Mouse (Mus musculus): ENCODE measurements around the gene Abl2. TPM values are rescaled to one million over a fixed set of nuclear protein-coding genes. Genes with fewer than 3 reads are reported as not detected.
A peak's percentile ranks its signal among the peaks of the same experiment; 100 is the strongest.

The Abl2 gene
- polyA plus RNA-seq, 1 experiment, result 7.3 TPM

DNA sequence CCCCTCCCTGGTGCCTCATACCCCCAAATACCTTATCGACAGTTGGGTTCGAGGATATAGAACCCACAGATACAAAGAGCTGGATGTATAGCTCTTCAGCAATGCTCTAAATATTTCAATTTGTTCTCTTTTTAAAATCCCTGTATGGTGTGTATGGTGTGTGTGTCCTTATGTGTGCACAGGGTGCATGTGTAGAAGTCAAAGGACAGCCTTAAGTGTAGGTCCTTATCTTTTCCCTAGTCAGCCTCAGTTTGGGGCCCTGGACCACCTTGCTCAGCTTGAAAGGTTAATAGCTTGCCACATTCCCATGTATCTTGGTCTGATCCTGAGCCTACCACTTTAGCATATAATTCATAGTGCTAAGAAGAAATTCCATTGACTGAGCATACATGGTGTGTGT, 49.9 kb downstream of the Abl2 start:
- Histone ChIP-seq H3K27ac (replicated peaks; ENCODE audit: low read depth, low read length) (no peak overlapping the region), H3K4me1 (ENCODE audit: control insufficient read depth, insufficient read depth, insufficient read length, low read length) (peaks cover 7% of the 10 kb centered on the region), H3K4me3 (ENCODE audit: insufficient read depth, low read depth, low read length) (no peak overlapping the region)

GRCm38 (mm10) chr1:156610257-156610656, 51.7 kb downstream of the Abl2 start:
- Histone ChIP-seq H3K4me1 (ENCODE audit: control insufficient read depth, insufficient read depth, insufficient read length, low read length) (peaks cover 5% of the 10 kb centered on the region; the same call in 1 of the 2 replicates), H3K4me3 (ENCODE audit: insufficient read depth, low read depth, low read length) (no peak overlapping the region), H3K27ac (replicated peaks; ENCODE audit: low read depth, low read length) (no peak overlapping the region)

- H3K27ac ChIP-seq (replicated peaks; ENCODE audit: low read depth, low read length), result peak overlapping the region; percentile 47; the same call in 1 of the 2 replicates
- peaks cover 20% of the 10 kb centered on the region for H3K4me1 ChIP-seq (ENCODE audit: control insufficient read depth, insufficient read depth, insufficient read length, low read length)
- H3K4me3 ChIP-seq (ENCODE audit: insufficient read depth, low read depth, low read length), result no peak overlapping the region
These were observed 55.4 kb downstream of the Abl2 start for GRCm38 (mm10) chr1:156613855-156614530.

DNA sequence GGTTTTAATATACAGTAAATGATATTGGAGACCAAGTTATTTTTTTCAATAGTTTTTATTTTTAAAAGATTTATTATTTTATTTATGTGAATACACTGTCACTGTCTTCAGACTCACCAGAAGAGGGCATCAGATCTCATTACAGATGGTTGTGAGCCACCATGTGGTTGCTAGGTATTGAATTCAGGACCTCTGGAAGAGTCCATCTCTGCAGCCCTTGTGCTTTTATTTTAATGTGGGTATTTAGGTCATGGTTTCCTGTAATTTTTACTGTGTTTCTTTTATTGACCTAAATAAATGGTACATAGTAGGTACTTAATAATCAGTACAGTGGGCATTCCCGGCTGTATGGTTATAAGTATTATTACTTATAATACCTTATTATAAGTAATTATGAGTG, 56.1 kb downstream of the Abl2 start:
- H3K27ac ChIP-seq (replicated peaks; ENCODE audit: low read depth, low read length), result no peak overlapping the region
- H3K4me1 ChIP-seq (ENCODE audit: control insufficient read depth, insufficient read depth, insufficient read length, low read length), result peaks cover 20% of the 10 kb centered on the region
- no peak overlapping the region for H3K4me3 ChIP-seq (ENCODE audit: insufficient read depth, low read depth, low read length)

- Histone ChIP-seq H3K27ac (replicated peaks; ENCODE audit: low read depth, low read length) (peak overlapping the region; percentile 71), H3K4me1 (ENCODE audit: control insufficient read depth, insufficient read depth, insufficient read length, low read length) (peaks cover 20% of the 10 kb centered on the region), H3K4me3 (ENCODE audit: insufficient read depth, low read depth, low read length) (peak overlapping the region; percentile 33)
These were observed 57.0 kb downstream of the Abl2 start for GRCm38 (mm10) chr1:156615381-156616133.

DNA sequence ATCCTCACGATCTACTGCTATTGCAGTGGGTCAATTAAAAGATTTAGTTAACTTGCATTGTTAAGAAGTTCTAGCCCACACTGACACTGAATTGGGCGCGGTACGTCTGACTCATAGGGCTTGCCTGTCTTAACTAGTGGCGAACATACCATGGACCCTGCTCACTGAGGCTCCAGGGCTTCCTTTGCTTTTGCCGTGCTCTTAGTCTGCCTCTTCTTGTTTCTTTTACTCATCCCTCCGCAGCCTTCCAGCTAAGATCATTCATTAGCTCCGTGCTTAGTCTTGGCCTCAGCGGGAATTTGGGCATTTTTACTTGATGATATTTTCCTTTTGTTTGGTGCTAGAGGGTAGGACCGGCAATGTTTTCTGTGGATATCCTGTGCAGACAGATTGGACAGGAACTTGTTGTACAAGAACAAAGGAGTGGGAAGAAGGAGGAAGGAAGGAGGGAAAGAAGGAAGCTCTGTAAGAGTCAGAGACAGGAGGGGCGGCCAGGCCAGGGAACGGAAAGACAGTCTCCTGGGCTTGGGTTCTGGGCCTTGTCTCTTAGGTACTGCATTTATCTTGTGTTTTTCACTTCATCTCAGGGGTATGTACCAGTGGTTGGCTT, 58.5 kb downstream of the Abl2 start:
- Histone ChIP-seq H3K4me3 (ENCODE audit: insufficient read depth, low read depth, low read length) (no peak overlapping the region), H3K4me1 (ENCODE audit: control insufficient read depth, insufficient read depth, insufficient read length, low read length) (peaks cover 20% of the 10 kb centered on the region), H3K27ac (replicated peaks; ENCODE audit: low read depth, low read length) (peak overlapping the region; percentile 4; the same call in 1 of the 2 replicates)

DNA sequence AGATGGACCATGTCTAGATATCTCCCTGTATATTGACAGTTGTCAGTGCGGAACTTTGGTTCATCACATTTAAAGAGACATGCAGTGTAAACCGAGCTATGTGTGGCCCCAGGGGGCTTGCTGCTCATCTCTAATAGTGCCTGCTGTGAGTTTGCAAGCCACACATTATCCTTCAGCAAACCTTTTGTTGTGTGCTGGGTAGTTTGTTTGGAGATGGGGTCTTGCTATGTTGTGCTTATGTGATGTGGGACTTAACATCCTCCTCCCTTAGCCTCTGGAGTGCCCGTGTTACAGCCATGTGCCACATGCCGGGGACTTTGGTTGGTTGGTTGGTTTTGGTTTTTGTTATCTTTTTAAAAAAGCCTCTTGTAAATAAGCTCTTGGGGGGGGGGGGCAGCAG, 59.2 kb downstream of the Abl2 start:
- H3K4me3 ChIP-seq (ENCODE audit: insufficient read depth, low read depth, low read length), result no peak overlapping the region
- H3K4me1 ChIP-seq (ENCODE audit: control insufficient read depth, insufficient read depth, insufficient read length, low read length), result peaks cover 20% of the 10 kb centered on the region
- H3K27ac ChIP-seq (replicated peaks; ENCODE audit: low read depth, low read length), result no peak overlapping the region

DNA sequence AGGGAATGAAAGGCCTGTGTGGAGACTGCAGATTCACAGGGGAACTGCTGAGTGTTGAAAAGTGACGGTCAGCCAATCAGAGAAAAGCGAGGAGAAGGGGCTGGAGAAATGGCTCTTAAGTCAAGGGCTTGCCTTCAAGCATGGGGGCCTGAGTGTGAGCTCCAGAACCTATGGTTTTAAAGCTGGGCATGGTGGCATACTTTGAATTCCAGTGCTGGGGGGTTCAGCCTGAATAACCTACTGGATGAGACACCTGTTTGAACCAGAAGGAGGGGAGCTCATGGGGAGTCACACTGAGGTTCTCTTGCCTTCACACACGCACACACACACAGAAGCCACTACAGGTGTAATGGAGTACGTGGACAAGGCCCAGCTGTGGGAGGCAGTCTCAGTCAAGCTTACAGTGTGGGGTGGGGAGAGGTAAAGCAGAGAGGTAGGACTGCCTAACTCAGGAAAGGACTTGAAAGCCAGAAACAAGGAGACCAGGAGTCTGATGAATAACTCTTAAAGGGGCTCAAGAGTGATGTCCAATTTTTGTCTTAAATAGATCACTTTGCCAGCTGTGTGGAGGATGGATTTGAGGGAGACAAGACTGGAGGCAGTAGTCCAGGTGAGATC, 61.8 kb downstream of the Abl2 start:
- Histone ChIP-seq H3K4me3 (ENCODE audit: insufficient read depth, low read depth, low read length) (no peak overlapping the region), H3K4me1 (ENCODE audit: control insufficient read depth, insufficient read depth, insufficient read length, low read length) (peaks cover 16% of the 10 kb centered on the region), H3K27ac (replicated peaks; ENCODE audit: low read depth, low read length) (no peak overlapping the region)

DNA sequence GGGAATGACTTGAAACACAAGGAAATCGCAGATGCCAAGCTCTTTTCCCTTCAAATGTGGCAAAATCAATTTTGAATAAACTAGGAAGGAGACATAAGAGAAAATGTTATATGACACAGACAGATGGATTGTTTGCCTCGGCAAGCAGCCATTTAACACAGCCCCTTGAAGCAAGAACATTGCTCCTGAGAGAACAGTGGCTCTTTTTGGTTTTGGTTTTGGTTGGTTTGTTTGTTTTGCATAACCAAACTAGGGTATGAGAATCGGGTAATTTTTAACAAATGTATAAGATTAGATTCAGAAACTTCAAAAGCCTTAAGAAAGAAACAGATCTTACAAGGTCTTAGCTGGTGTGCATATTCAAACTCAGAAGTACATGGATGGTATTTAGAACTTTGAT, 62.4 kb downstream of the Abl2 start:
- Histone ChIP-seq H3K4me1 (ENCODE audit: control insufficient read depth, insufficient read depth, insufficient read length, low read length) (peaks cover 14% of the 10 kb centered on the region), H3K27ac (replicated peaks; ENCODE audit: low read depth, low read length) (no peak overlapping the region), H3K4me3 (ENCODE audit: insufficient read depth, low read depth, low read length) (no peak overlapping the region)

DNA sequence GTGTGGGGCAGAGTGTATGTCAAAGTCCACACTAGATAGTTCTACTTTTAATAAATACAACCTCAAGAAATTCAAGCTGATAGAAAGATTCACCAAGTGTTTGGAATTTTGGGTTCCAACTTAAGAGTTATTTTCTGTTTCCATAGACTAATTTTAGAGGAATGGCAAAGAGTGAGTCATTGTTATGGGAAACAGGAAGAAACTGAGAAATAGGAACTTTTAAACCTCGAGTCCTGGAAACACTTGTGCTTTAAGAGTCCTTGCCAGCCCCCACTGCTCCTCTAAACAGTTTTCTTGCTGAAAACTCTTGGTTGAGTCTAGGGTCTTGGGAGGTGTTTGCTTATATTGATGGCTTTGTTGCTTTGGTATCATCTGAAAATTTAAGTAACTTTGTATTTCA, 65.6 kb downstream of the Abl2 start:
- no peak overlapping the region for H3K27ac ChIP-seq (replicated peaks; ENCODE audit: low read depth, low read length)
- H3K4me1 ChIP-seq (ENCODE audit: control insufficient read depth, insufficient read depth, insufficient read length, low read length), result no peaks in the 10 kb centered on the region; the same call in 1 of the 2 replicates
- no peak overlapping the region for H3K4me3 ChIP-seq (ENCODE audit: insufficient read depth, low read depth, low read length)

GRCm38 (mm10) chr1:156626729-156627128, 68.1 kb downstream of the Abl2 start:
- Histone ChIP-seq H3K27ac (replicated peaks; ENCODE audit: low read depth, low read length) (no peak overlapping the region), H3K4me1 (ENCODE audit: control insufficient read depth, insufficient read depth, insufficient read length, low read length) (no peaks in the 10 kb centered on the region; the same call in 1 of the 2 replicates), H3K4me3 (ENCODE audit: insufficient read depth, low read depth, low read length) (no peak overlapping the region)

DNA sequence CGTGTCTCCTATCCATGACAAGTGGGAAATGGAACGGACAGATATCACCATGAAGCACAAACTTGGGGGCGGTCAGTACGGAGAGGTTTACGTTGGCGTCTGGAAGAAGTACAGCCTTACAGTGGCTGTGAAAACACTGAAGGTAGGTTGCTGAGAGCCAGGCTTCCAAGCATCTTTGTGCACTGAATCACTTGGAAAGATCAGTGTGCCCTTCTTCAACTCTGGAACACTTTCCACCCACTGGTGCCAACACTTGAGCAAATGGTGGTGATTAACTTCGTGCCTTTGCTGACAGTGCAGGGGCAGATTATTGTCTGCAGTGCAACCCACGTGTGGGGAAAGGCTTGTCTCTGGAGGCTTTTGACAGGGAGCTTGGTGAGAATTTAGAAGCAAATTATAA, 71.4 kb downstream of the Abl2 start:
- H3K4me1 ChIP-seq (ENCODE audit: control insufficient read depth, insufficient read depth, insufficient read length, low read length), result no peaks in the 10 kb centered on the region
- H3K4me3 ChIP-seq (ENCODE audit: insufficient read depth, low read depth, low read length), result no peak overlapping the region
- H3K27ac ChIP-seq (replicated peaks; ENCODE audit: low read depth, low read length), result no peak overlapping the region

DNA sequence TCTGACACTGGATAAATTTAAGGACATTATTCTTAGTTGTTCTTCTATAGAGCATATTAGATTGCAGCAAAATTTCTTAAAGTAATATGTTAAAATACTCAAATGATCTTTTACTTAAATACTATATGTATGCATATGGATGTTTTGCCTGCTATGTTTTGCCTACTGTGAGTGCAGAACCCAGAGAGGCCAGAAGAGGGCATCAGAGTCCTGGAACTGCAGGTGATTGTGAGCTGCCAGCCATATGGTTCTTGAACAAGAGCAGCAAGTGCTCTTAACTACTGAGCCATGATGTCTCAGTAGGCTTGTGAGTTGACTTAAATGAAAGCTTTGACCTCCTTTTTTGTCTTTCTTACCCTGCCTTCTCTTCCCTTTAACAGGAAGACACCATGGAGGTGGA, 72.4 kb downstream of the Abl2 start:
- Histone ChIP-seq H3K4me1 (ENCODE audit: control insufficient read depth, insufficient read depth, insufficient read length, low read length) (no peaks in the 10 kb centered on the region), H3K4me3 (ENCODE audit: insufficient read depth, low read depth, low read length) (no peak overlapping the region), H3K27ac (replicated peaks; ENCODE audit: low read depth, low read length) (no peak overlapping the region)

DNA sequence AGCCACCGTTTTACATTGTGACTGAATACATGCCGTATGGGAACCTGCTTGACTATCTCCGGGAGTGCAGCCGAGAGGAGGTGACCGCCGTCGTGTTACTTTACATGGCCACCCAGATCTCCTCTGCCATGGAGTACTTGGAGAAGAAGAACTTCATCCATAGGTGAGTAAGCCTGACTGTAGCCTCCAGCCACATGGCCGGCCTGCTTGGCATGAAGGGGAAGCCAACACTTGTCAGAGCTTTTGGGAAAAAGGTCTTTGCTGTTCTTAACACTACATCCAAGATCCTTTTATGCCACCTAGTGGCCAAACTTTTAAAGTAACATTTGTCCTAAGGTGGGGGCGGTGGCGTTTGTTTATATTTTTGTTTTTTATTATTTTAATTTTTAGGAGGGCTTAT, 74.5 kb downstream of the Abl2 start:
- Histone ChIP-seq H3K27ac (replicated peaks; ENCODE audit: low read depth, low read length) (no peak overlapping the region), H3K4me3 (ENCODE audit: insufficient read depth, low read depth, low read length) (no peak overlapping the region), H3K4me1 (ENCODE audit: control insufficient read depth, insufficient read depth, insufficient read length, low read length) (no peaks in the 10 kb centered on the region)

DNA sequence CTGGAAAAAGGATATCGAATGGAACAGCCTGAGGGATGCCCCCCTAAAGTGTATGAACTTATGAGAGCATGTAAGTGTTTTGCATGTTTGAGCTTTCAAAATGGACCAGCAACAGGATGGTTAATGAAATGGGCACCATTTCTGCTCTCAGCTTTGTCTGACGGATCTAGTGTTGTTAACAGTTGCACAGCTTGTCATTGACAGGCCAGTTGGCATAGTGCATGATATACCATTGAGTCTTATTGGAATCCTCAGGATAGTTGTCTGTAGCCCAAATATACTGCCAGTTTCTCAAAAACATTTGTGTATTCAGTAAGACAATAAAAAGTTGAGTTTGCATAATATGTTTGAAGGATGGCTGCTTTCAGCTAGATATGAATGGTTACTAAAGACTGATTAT, 76.6 kb downstream of the Abl2 start:
- Histone ChIP-seq H3K4me1 (ENCODE audit: control insufficient read depth, insufficient read depth, insufficient read length, low read length) (no peaks in the 10 kb centered on the region), H3K4me3 (ENCODE audit: insufficient read depth, low read depth, low read length) (no peak overlapping the region), H3K27ac (replicated peaks; ENCODE audit: low read depth, low read length) (no peak overlapping the region)

Measured in brown adipose tissue, adult 24 weeks (tissue).